Mouse (Mus musculus): Measurements from ENCODE around the gene Sh3kbp1.

The Sh3kbp1 gene

GRCm38 (mm10) chrX:159911613-159912012 lies 284.5 kb downstream of the Sh3kbp1 start:
- no peak for DNase-seq (ENCODE audit: low read depth, low spot score)

GRCm38 (mm10) chrX:159912061-159912460 lies 285.0 kb downstream of the Sh3kbp1 start:
- no peak for DNase-seq (ENCODE audit: low read depth, low spot score)

- DNase-seq (ENCODE audit: low read depth, low spot score): no peak
Measured at GRCm38 (mm10) chrX:159913489-159913888, 286.4 kb downstream of the Sh3kbp1 start.

GRCm38 (mm10) chrX:159915125-159915524 lies 288.1 kb downstream of the Sh3kbp1 start:
- no peak for DNase-seq (ENCODE audit: low read depth, low spot score)

- no peak for DNase-seq (ENCODE audit: low read depth, low spot score)
Measured at GRCm38 (mm10) chrX:159924759-159925158, 297.7 kb downstream of the Sh3kbp1 start.

- DNase-seq (ENCODE audit: low read depth, low spot score): no peak
Measured at GRCm38 (mm10) chrX:159928165-159928564, 301.1 kb downstream of the Sh3kbp1 start.

- no peak for DNase-seq (ENCODE audit: low read depth, low spot score)
Measured at GRCm38 (mm10) chrX:159928834-159929233, 301.8 kb downstream of the Sh3kbp1 start.

GRCm38 (mm10) chrX:159932027-159932426 lies 305.0 kb downstream of the Sh3kbp1 start:
- no peak for DNase-seq (ENCODE audit: low read depth, low spot score)

GRCm38 (mm10) chrX:159942569-159942968 lies 315.5 kb downstream of the Sh3kbp1 start:
- no peak for DNase-seq (ENCODE audit: low read depth, low spot score)

GRCm38 (mm10) chrX:159943586-159943985 lies 316.5 kb downstream of the Sh3kbp1 start:
- DNase-seq (ENCODE audit: low read depth, low spot score): no peak

- no peak for DNase-seq (ENCODE audit: low read depth, low spot score)
Measured at GRCm38 (mm10) chrX:159953546-159954429, 326.7 kb downstream of the Sh3kbp1 start.

GRCm38 (mm10) chrX:159954430-159954779 lies 327.3 kb downstream of the Sh3kbp1 start:
- DNase-seq (ENCODE audit: low read depth, low spot score): no peak

- DNase-seq (ENCODE audit: low read depth, low spot score): no peak
Measured at GRCm38 (mm10) chrX:159955433-159955832, 328.4 kb downstream of the Sh3kbp1 start.

- DNase-seq (ENCODE audit: low read depth, low spot score): no peak
Measured at GRCm38 (mm10) chrX:159961385-159961784, 334.3 kb downstream of the Sh3kbp1 start.

GRCm38 (mm10) chrX:159963273-159963672 lies 336.2 kb downstream of the Sh3kbp1 start:
- DNase-seq (ENCODE audit: low read depth, low spot score): peak; percentile 41

- no peak for DNase-seq (ENCODE audit: low read depth, low spot score)
Measured at GRCm38 (mm10) chrX:159963925-159964324, 336.9 kb downstream of the Sh3kbp1 start.

GRCm38 (mm10) chrX:159969025-159969424 lies 342.0 kb downstream of the Sh3kbp1 start:
- no peak for DNase-seq (ENCODE audit: low read depth, low spot score)

- no peak for DNase-seq (ENCODE audit: low read depth, low spot score)
Measured at GRCm38 (mm10) chrX:159971091-159971779, 344.2 kb downstream of the Sh3kbp1 start.

- DNase-seq (ENCODE audit: low read depth, low spot score): peak; percentile 11
Measured at GRCm38 (mm10) chrX:159973730-159974129, 346.7 kb downstream of the Sh3kbp1 start.

- DNase-seq (ENCODE audit: low read depth, low spot score): no peak
Measured at GRCm38 (mm10) chrX:159976243-159976642, 349.2 kb downstream of the Sh3kbp1 start.

- DNase-seq (ENCODE audit: low read depth, low spot score): no peak
Measured at GRCm38 (mm10) chrX:159988002-159988960, 361.2 kb downstream of the Sh3kbp1 start, which contains the start of gene Map3k15. TSS of gene Map3k15 (plus strand) at chrX:159988433.

GRCm38 (mm10) chrX:159995808-159996207 lies 368.7 kb downstream of the Sh3kbp1 start:
- no peak for DNase-seq (ENCODE audit: low read depth, low spot score)

Data from retina, adult 2 months (tissue).